Mouse (Mus musculus) embryonic facial prominence, embryonic 15.5 days (tissue): ENCODE measurements around the gene Col13a1. TPM values are rescaled to one million over a fixed set of nuclear protein-coding genes. Genes with fewer than 3 reads are reported as not detected.
A peak's percentile ranks its signal among the peaks of the same experiment; 100 is the strongest.

Experiments used
- ATAC-seq: fragments of 200-750 bp; cut with Nextera tagmentation; 2 replicates; pipeline ENCODE4 v1.8.0; 2017; ENCODE audit warnings: low read depth, moderate TSS enrichment; ENCODE audit not compliant: insufficient number of reproducible peaks, low FRiP score, low TSS enrichment
- H3K27ac ChIP-seq: fragments of 300-500 bp; sonication (generic); replicated peaks from 2 replicates; pipeline ENCODE4 v1.5.1; 2015; ENCODE audit warnings: mild to moderate bottlenecking, inconsistent platforms
- H3K27me3 ChIP-seq: fragments of 300-500 bp; sonication (generic); 2 replicates; pipeline ENCODE4 v1.6.1; 2015; ENCODE audit warnings: inconsistent platforms
- H3K36me3 ChIP-seq: fragments of 300-500 bp; sonication (generic); 2 replicates; pipeline ENCODE4 v1.6.1; 2015; ENCODE audit warnings: mild to moderate bottlenecking, inconsistent platforms
- H3K4me1 ChIP-seq: fragments of 300-500 bp; sonication (generic); 2 replicates; pipeline ENCODE4 v1.6.1; 2015; ENCODE audit warnings: inconsistent platforms
- H3K4me2 ChIP-seq: fragments of 300-500 bp; sonication (generic); replicated peaks from 2 replicates; pipeline ENCODE4 v1.6.1; 2015; ENCODE audit warnings: mild to moderate bottlenecking, inconsistent platforms
- H3K4me3 ChIP-seq: fragments of 300-500 bp; sonication (generic); replicated peaks from 2 replicates; pipeline ENCODE4 v1.5.1; 2015; ENCODE audit warnings: mild to moderate bottlenecking, inconsistent platforms
- H3K9ac ChIP-seq: fragments of 300-500 bp; sonication (generic); 2 replicates; pipeline ENCODE4 v1.6.1; 2015; ENCODE audit warnings: inconsistent platforms
- H3K9me3 ChIP-seq: fragments of 300-500 bp; sonication (generic); replicated peaks from 2 replicates; pipeline ENCODE4 v1.6.1; 2016; ENCODE audit warnings: inconsistent platforms
- WGBS: fragments of 180-500 bp; shearing (Covaris S2); methylation state at CpG from one replicate; pipeline ENCODE4 v1.1.7; 2015; 5-methylcytosine and 5-hydroxymethylcytosine counted together
- polyA plus RNA-seq: library from polyadenylated mRNA; unstranded; fragments of >200 nt; fragmentation: Nextera tagmentation; extraction: Ambion mirVana; gene quantifications from 2 replicates; pipeline ENCODE4 v1.2.1, GENCODE M21; 2015

Gene Col13a1
- polyA plus RNA-seq, 1 experiment from 2014 or later: 13.1 TPM

DNA sequence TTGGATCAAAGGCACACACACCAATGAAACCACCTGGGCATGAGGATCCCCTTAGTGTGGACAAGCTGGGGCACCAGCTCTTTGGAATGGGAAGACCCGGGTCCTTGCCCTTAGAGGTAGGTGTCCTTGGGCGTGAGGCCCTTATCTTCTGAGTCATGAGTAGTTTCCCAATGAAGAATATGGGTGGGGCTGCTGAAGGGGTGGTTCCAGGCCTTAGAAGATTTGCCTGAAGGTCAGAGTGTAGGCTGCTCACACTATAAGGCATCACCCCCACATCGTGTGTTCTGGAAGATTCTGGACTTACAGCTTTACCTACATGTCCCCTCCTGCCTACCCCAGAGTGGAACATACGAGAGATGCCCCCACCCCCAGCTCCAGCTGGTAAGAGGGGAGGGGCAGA is 133.4 kb downstream of the Col13a1 start:
- no peak overlapping the region for H3K4me2 ChIP-seq
- no peaks in the 10 kb centered on the region for H3K36me3 ChIP-seq
- no peak overlapping the region for H3K9ac ChIP-seq
- no peaks in the 10 kb centered on the region for H3K27me3 ChIP-seq
- no peak overlapping the region for H3K27ac ChIP-seq
- no peak overlapping the region for H3K4me3 ChIP-seq
- H3K4me1 ChIP-seq: peaks cover 29% of the 10 kb centered on the region
- no peaks in the 10 kb centered on the region for H3K9me3 ChIP-seq
- ATAC-seq: no peak
- WGBS: 67% methylated on average over 4 of the region's 4 CpGs

GRCm38 (mm10) chr10:61844475-61844874 is 134.4 kb downstream of the Col13a1 start:
- WGBS: 68% methylated on average over 7 of the region's 7 CpGs
- H3K4me2 ChIP-seq: no peak overlapping the region
- no peaks in the 10 kb centered on the region for H3K9me3 ChIP-seq
- no peak overlapping the region for H3K9ac ChIP-seq
- no peaks in the 10 kb centered on the region for H3K27me3 ChIP-seq
- no peak overlapping the region for H3K27ac ChIP-seq
- H3K4me3 ChIP-seq: no peak overlapping the region
- no peaks in the 10 kb centered on the region for H3K36me3 ChIP-seq
- no peak for ATAC-seq
- peaks cover 25% of the 10 kb centered on the region for H3K4me1 ChIP-seq

DNA sequence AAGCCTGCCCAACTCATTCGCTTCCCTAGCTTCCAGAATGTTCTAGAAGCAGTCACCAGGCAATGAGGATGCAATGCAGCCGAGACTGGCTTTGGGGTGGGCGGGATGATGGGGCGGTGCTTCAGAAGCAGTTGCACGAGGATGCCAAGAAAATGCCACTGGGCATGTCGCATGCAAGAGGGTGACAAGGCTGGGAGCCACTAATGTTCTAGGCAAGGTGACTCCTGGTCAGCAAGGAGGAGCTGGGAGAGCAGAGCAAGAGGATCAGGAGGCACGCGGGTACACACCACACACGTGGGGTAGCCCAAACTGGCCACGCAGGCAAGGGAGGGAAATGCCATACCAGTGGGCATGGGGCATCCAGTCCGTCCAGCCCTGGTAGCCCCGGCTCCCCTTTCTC is 136.6 kb downstream of the Col13a1 start:
- WGBS: 89% methylated on average over 12 of the region's 12 CpGs
- Histone ChIP-seq H3K4me1 (peaks cover 22% of the 10 kb centered on the region; the same call in 1 of the 2 replicates), H3K27ac (no peak overlapping the region), H3K4me2 (no peak overlapping the region), H3K9ac (no peak overlapping the region), H3K4me3 (no peak overlapping the region), H3K9me3 (no peaks in the 10 kb centered on the region), H3K36me3 (no peaks in the 10 kb centered on the region), H3K27me3 (no peaks in the 10 kb centered on the region)
- no peak for ATAC-seq

DNA sequence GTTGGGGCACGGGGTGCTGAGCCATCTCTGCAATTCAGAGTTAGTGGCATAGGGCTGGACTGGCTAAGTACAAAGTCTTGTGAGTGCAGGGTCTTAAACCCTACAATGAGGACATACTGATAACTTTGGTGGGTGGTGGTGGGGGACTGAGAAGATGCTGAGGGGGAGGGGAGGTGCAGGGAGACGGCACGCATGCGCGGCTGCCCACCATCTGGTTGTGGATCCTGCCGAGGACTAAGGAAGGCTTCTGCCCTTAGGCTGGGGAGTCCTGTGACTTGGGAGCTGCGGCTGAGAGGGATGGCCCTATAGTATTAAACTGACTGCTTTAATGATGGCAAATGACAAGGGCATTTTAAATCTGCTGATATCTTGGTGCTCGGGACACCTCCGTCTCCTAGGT is 139.6 kb downstream of the Col13a1 start:
- WGBS: 35% methylated on average over 9 of the region's 9 CpGs
- no peaks in the 10 kb centered on the region for H3K36me3 ChIP-seq
- H3K9ac ChIP-seq: no peak overlapping the region
- no peaks in the 10 kb centered on the region for H3K9me3 ChIP-seq
- H3K4me3 ChIP-seq: no peak overlapping the region
- ATAC-seq: no peak
- H3K27me3 ChIP-seq: no peaks in the 10 kb centered on the region
- H3K4me2 ChIP-seq: no peak overlapping the region
- H3K4me1 ChIP-seq: peaks cover 22% of the 10 kb centered on the region; the same call in 1 of the 2 replicates
- peak overlapping the region; percentile 34; the same call in 1 of the 2 replicates for H3K27ac ChIP-seq

DNA sequence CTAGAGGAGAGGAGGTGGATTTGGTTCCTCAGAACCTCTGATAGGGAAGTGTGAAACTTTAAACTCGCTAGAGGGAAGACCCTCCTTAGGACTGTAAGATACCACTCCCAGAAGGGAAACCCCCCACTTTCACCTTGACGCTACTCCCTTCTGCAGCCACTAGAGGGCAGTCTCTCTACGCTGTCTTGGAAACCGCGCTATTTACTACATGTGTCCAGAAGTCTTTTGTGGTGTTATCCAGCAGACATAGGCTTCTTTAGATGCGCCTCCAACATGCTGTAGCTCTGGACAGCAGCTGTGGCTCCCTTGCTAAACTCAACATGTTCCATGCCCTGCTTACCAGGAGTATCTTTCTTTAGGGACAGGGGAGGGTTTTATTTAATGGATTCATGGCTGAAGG is 140.1 kb downstream of the Col13a1 start:
- 1% methylated on average over 6 of the region's 6 CpGs for WGBS
- ATAC-seq: no peak
- H3K4me2 ChIP-seq: no peak overlapping the region

DNA sequence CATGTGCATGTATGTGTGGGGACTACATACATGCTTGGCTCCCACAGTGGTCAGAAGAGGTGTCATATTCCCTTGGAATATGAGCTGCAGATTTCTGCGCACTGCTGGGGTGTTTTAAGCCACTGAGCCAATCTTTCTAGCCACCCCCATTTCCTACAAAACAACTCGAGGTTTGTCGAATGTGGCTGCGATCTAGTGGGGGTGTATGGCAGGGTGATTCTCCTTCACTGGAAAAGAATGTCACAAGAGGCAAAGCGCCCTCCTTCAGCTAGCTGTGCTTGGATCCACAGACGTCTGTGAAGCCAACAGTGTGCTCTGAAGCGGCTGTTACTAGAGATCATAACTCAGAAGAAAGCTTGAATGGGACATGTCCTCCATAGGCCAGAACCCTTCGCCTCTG is 141.6 kb downstream of the Col13a1 start:
- 58% methylated on average over 8 of the region's 8 CpGs for WGBS
- H3K4me2 ChIP-seq: no peak overlapping the region

More for the DNA sequence above, 140.1 kb downstream of the Col13a1 start:
- peaks cover 22% of the 10 kb centered on the region; the same call in 1 of the 2 replicates for H3K4me1 ChIP-seq
- H3K9ac ChIP-seq: no peak overlapping the region
- H3K36me3 ChIP-seq: no peaks in the 10 kb centered on the region
- no peak overlapping the region for H3K4me3 ChIP-seq
- H3K27me3 ChIP-seq: no peaks in the 10 kb centered on the region
- peak overlapping the region; percentile 34 for H3K27ac ChIP-seq
- H3K9me3 ChIP-seq: no peaks in the 10 kb centered on the region

GRCm38 (mm10) chr10:61834288-61834687 is 144.6 kb downstream of the Col13a1 start:
- H3K27me3 ChIP-seq: no peaks in the 10 kb centered on the region
- no peak for ATAC-seq
- WGBS: 95% methylated on average over 6 of the region's 6 CpGs
- no peak overlapping the region for H3K9ac ChIP-seq
- peaks cover 26% of the 10 kb centered on the region for H3K4me1 ChIP-seq
- no peaks in the 10 kb centered on the region for H3K36me3 ChIP-seq
- no peaks in the 10 kb centered on the region for H3K9me3 ChIP-seq
- H3K4me3 ChIP-seq: no peak overlapping the region
- H3K4me2 ChIP-seq: no peak overlapping the region
- H3K27ac ChIP-seq: no peak overlapping the region

More for the DNA sequence above, 141.6 kb downstream of the Col13a1 start:
- Histone ChIP-seq H3K9me3 (no peaks in the 10 kb centered on the region), H3K27me3 (no peaks in the 10 kb centered on the region), H3K4me3 (no peak overlapping the region), H3K4me1 (peaks cover 21% of the 10 kb centered on the region; the same call in 1 of the 2 replicates), H3K9ac (no peak overlapping the region), H3K27ac (no peak overlapping the region), H3K36me3 (no peaks in the 10 kb centered on the region)
- ATAC-seq: no peak

GRCm38 (mm10) chr10:61832713-61833112 is 146.2 kb downstream of the Col13a1 start:
- WGBS: 78% methylated on average over 11 of the region's 11 CpGs
- Histone ChIP-seq H3K4me2 (no peak overlapping the region), H3K4me1 (peaks cover 18% of the 10 kb centered on the region), H3K27me3 (no peaks in the 10 kb centered on the region), H3K27ac (no peak overlapping the region), H3K36me3 (no peaks in the 10 kb centered on the region), H3K9ac (no peak overlapping the region), H3K9me3 (no peaks in the 10 kb centered on the region), H3K4me3 (no peak overlapping the region)
- no peak for ATAC-seq

GRCm38 (mm10) chr10:61831741-61832140 is 147.2 kb downstream of the Col13a1 start:
- H3K4me3 ChIP-seq: no peak overlapping the region
- H3K27me3 ChIP-seq: no peaks in the 10 kb centered on the region
- H3K4me2 ChIP-seq: no peak overlapping the region
- no peak overlapping the region for H3K27ac ChIP-seq
- 81% methylated on average over 6 of the region's 6 CpGs for WGBS
- peaks cover 27% of the 10 kb centered on the region for H3K4me1 ChIP-seq
- H3K9me3 ChIP-seq: no peaks in the 10 kb centered on the region
- ATAC-seq: no peak
- no peak overlapping the region for H3K9ac ChIP-seq
- H3K36me3 ChIP-seq: no peaks in the 10 kb centered on the region

- H3K4me1 ChIP-seq: peaks cover 32% of the 10 kb centered on the region
- no peak for ATAC-seq
- H3K9me3 ChIP-seq: no peaks in the 10 kb centered on the region
- no peak overlapping the region for H3K4me3 ChIP-seq
- H3K4me2 ChIP-seq: no peak overlapping the region; the same call in 1 of the 2 replicates
- no peaks in the 10 kb centered on the region for H3K27me3 ChIP-seq
- H3K27ac ChIP-seq: no peak overlapping the region
- H3K36me3 ChIP-seq: no peaks in the 10 kb centered on the region
- no peak overlapping the region for H3K9ac ChIP-seq
- 56% methylated on average over 12 of the region's 12 CpGs for WGBS
These were observed 147.7 kb downstream of the Col13a1 start for GRCm38 (mm10) chr10:61831251-61831650.

DNA sequence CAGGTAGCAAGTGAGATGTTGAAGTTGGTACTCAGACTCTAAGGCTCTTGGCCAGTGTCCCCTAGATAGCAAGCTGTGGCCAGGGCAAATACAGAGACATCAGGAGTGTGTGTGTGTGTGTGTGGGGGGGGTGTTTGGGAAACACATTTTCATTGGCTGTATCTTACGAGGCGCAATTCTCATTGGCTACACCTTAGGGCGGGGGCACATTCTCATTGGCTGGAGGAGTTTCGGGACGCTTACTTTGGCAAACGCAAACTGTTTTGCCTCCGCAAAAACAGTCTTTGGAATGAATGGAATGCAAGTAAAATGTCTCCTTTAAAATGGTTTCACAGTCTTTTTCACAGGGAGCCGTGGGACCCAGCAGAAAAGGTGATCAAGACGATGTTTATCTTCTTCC is 148.1 kb downstream of the Col13a1 start:
- Histone ChIP-seq H3K4me2 (no peak overlapping the region; the same call in 1 of the 2 replicates), H3K36me3 (no peaks in the 10 kb centered on the region), H3K9me3 (no peaks in the 10 kb centered on the region), H3K27ac (no peak overlapping the region), H3K4me3 (no peak overlapping the region), H3K4me1 (peaks cover 36% of the 10 kb centered on the region), H3K27me3 (no peaks in the 10 kb centered on the region), H3K9ac (no peak overlapping the region)
- ATAC-seq: no peak
- WGBS: 46% methylated on average over 9 of the region's 9 CpGs

GRCm38 (mm10) chr10:61829046-61829445 is 149.9 kb downstream of the Col13a1 start:
- Histone ChIP-seq H3K27me3 (no peaks in the 10 kb centered on the region), H3K9ac (no peak overlapping the region), H3K27ac (no peak overlapping the region), H3K4me3 (no peak overlapping the region), H3K4me2 (no peak overlapping the region), H3K4me1 (peaks cover 40% of the 10 kb centered on the region), H3K9me3 (no peaks in the 10 kb centered on the region), H3K36me3 (no peaks in the 10 kb centered on the region)
- ATAC-seq: no peak
- WGBS: 42% methylated on average over 4 of the region's 4 CpGs
